Mouse (Mus musculus) stomach, postnatal 0 days (tissue): ENCODE data around the gene Adora2a.
"Not testable (repeated sequence)": the region's sequence is repeated elsewhere in the genome, so short reads cannot be mapped to it uniquely, and the experiment has no call there.

Experiments
- CTCF ChIP-seq: IDR thresholded peaks from 2 replicates; pipeline ENCODE4 v1.5.1; 2016; ENCODE audit warnings: antibody characterized with exemption, low read depth, mild to moderate bottlenecking, moderate library complexity
- EP300 ChIP-seq: optimal IDR thresholded peaks from 2 replicates; pipeline ENCODE3; 2016; ENCODE audit warnings: antibody characterized with exemption

DNA sequence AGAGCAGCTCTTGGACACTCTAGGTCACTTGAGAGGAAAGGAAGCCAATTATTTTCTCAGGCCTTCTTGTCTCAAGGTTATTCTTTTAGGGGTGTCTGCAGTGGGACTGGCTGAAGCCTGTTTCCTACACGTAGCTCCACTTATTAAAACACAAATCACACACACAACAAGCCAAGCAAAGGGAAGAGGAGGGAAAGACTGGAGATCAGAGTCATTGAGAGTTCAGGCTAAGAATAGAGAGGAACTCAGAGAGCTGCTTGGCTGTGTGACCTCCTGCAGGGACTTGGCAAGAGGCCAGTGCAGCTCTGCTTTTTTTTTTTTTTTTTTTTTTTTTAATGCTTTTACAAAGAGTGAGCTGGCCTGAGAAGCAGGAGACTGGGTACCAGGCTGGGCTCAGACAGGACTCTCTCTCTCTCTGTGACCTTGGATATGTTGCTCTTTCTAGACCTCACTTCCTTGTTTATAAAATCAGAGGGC is 47.6 kb downstream of the Adora2a start:
- not testable (repeated sequence) for TF ChIP-seq CTCF, EP300
